Mouse (Mus musculus) C2C12 (cell line): ENCODE data around the gene Tuba4a. TPM values are rescaled to one million over a fixed set of nuclear protein-coding genes. Genes with fewer than 3 reads are reported as not detected.

ENCODE experiments used
- H3K27me3 ChIP-seq: one replicate; pipeline ENCODE4 v1.6.1; 2011; ENCODE audit not compliant: control insufficient read depth, insufficient read depth, insufficient read length
- H3K36me3 ChIP-seq: one replicate; pipeline ENCODE4 v1.6.1; 2011; ENCODE audit not compliant: control insufficient read depth, insufficient read depth
- H3K4me3 ChIP-seq: one replicate; pipeline ENCODE4 v1.5.1; 2011; ENCODE audit warnings: mild to moderate bottlenecking, control low read depth; ENCODE audit not compliant: poor library complexity, insufficient read depth, severe bottlenecking
- H3K79me2 ChIP-seq: one replicate; pipeline ENCODE4 v1.6.1; 2011; ENCODE audit not compliant: control insufficient read depth, insufficient read depth
- H3K79me3 ChIP-seq: one replicate; pipeline ENCODE4 v1.6.1; 2011; ENCODE audit warnings: low read depth, control low read depth
- H3ac ChIP-seq: one replicate; pipeline ENCODE3; 2011; ENCODE audit warnings: low read depth; ENCODE audit not compliant: control insufficient read depth, insufficient read length
- CEBPB ChIP-seq: IDR thresholded peaks from one replicate; pipeline ENCODE4 v1.6.1; 2011; ENCODE audit warnings: low read depth, mild to moderate bottlenecking, control low read depth, moderate library complexity
- CTCF ChIP-seq: IDR thresholded peaks from one replicate; pipeline ENCODE4 v1.5.1; 2011; ENCODE audit not compliant: control insufficient read depth, insufficient read depth, insufficient read length
- FOSL1 ChIP-seq: IDR thresholded peaks from one replicate; pipeline ENCODE4 v1.8.0; 2011; ENCODE audit warnings: mild to moderate bottlenecking, low read length; ENCODE audit not compliant: poor library complexity, insufficient read depth, severe bottlenecking
- MAX ChIP-seq: IDR thresholded peaks from one replicate; pipeline ENCODE4 v1.6.1; 2011; ENCODE audit warnings: mild to moderate bottlenecking, control low read depth
- MYOD1 ChIP-seq: IDR thresholded peaks from one replicate; pipeline ENCODE4 v1.6.1; 2011; ENCODE audit warnings: low read depth; ENCODE audit not compliant: control insufficient read depth, insufficient read length
- MYOG ChIP-seq: IDR thresholded peaks from one replicate; pipeline ENCODE4 v1.6.1; 2011; ENCODE audit not compliant: control insufficient read depth, insufficient read length; ENCODE audit errors: extremely low read depth
- USF1 ChIP-seq: IDR thresholded peaks from one replicate; pipeline ENCODE4 v1.6.1; 2011; ENCODE audit warnings: low read depth, mild to moderate bottlenecking, control low read depth, moderate library complexity
- polyA plus RNA-seq: library from polyadenylated mRNA; unstranded; fragments of >200 nt; fragmentation: generic; extraction: Trizol; gene quantifications from one replicate; pipeline ENCODE4 v1.2.1, GENCODE M21; 2012; ENCODE audit warnings: missing spikeins

The Tuba4a gene
- polyA plus RNA-seq, 1 experiment: 167 TPM

- H3K4me3 ChIP-seq: no peak overlapping the region
- H3K27me3 ChIP-seq: no peaks in the 10 kb centered on the region
- TF ChIP-seq USF1 (no peak), FOSL1 (no peak), CTCF (no peak), MYOG (no peak), CEBPB (no peak), MAX (no peak), MYOD1 (no peak)
- no peaks in the 10 kb centered on the region for H3K79me2 ChIP-seq
- H3ac ChIP-seq: no peak overlapping the region
- H3K36me3 ChIP-seq: no peaks in the 10 kb centered on the region
- no peaks in the 10 kb centered on the region for H3K79me3 ChIP-seq
Measured at GRCm38 (mm10) chr1:75254625-75255013, 35.0 kb upstream of the Tuba4a start.

GRCm38 (mm10) chr1:75253849-75254624, 34.4 kb upstream of the Tuba4a start:
- H3K27me3 ChIP-seq: no peaks in the 10 kb centered on the region
- no peaks in the 10 kb centered on the region for H3K79me3 ChIP-seq
- TF ChIP-seq FOSL1: no peak
- TF ChIP-seq CTCF: peak; percentile 69
- no peaks in the 10 kb centered on the region for H3K79me2 ChIP-seq
- H3K4me3 ChIP-seq: no peak overlapping the region
- no peaks in the 10 kb centered on the region for H3K36me3 ChIP-seq
- no peak overlapping the region for H3ac ChIP-seq

- no peak for TF ChIP-seq MYOG
- TF ChIP-seq CEBPB: no peak
- TF ChIP-seq MYOD1: no peak
- TF ChIP-seq MAX: no peak
- TF ChIP-seq USF1: no peak
- TF ChIP-seq FOSL1: no peak
- no peak for TF ChIP-seq CTCF
- H3K27me3 ChIP-seq: no peaks in the 10 kb centered on the region
- no peak overlapping the region for H3K4me3 ChIP-seq
- no peaks in the 10 kb centered on the region for H3K79me2 ChIP-seq
- H3ac ChIP-seq: no peak overlapping the region
- no peaks in the 10 kb centered on the region for H3K79me3 ChIP-seq
- no peaks in the 10 kb centered on the region for H3K36me3 ChIP-seq
Measured at GRCm38 (mm10) chr1:75253029-75253428, 33.4 kb upstream of the Tuba4a start.

GRCm38 (mm10) chr1:75252308-75252707, 32.6 kb upstream of the Tuba4a start:
- Histone ChIP-seq H3K27me3 (no peaks in the 10 kb centered on the region), H3ac (no peak overlapping the region), H3K36me3 (no peaks in the 10 kb centered on the region), H3K79me2 (no peaks in the 10 kb centered on the region), H3K4me3 (no peak overlapping the region), H3K79me3 (no peaks in the 10 kb centered on the region)
- TF ChIP-seq MAX (no peak), MYOD1 (no peak), CTCF (no peak), USF1 (no peak), CEBPB (no peak), FOSL1 (no peak), MYOG (no peak)

GRCm38 (mm10) chr1:75251112-75251970, 31.7 kb upstream of the Tuba4a start:
- no peak overlapping the region for H3K4me3 ChIP-seq
- no peaks in the 10 kb centered on the region for H3K79me3 ChIP-seq
- H3K27me3 ChIP-seq: no peaks in the 10 kb centered on the region
- TF ChIP-seq CEBPB: no peak
- TF ChIP-seq MYOG: no peak
- no peak for TF ChIP-seq FOSL1
- TF ChIP-seq MAX: no peak
- no peak for TF ChIP-seq USF1
- TF ChIP-seq MYOD1: peak; percentile 22
- peak; percentile 88 for TF ChIP-seq CTCF
- no peak overlapping the region for H3ac ChIP-seq
- H3K79me2 ChIP-seq: no peaks in the 10 kb centered on the region
- H3K36me3 ChIP-seq: no peaks in the 10 kb centered on the region
